In genomic region chr15:102402210-102402609, GRCm38 (mm10) we compare ENCODE assay signal across 1 mouse cellular context.
TF ChIP-seq lines count a peak whose summit lies in the region.

No protein-coding gene starts in this region.

TF ChIP-seq in ES-E14, 5 proteins besides CTCF, POLR2A, EP300 and RAD21:
- TF ChIP-seq HCFC1 (IDR thresholded peaks at IDR 0.05; ENCODE audit: borderline replicate concordance, insufficient read depth, low read length) (no peak), CHD2 (IDR thresholded peaks at IDR 0.05; ENCODE audit: low read depth, low read length) (no peak), ZNF384 (IDR thresholded peaks at IDR 0.05; ENCODE audit: low read depth, low read length) (no peak), ZC3H11A (IDR thresholded peaks at IDR 0.05; ENCODE audit: borderline replicate concordance, low read depth, low read length) (no peak), MAFK (IDR thresholded peaks at IDR 0.05; ENCODE audit: insufficient read depth, low read depth, low read length) (no peak)
